Mouse (Mus musculus) heart, embryonic 16.5 days (tissue): ENCODE measurements around the gene Gpr137b. TPM values are rescaled to one million over a fixed set of nuclear protein-coding genes. Genes with fewer than 3 reads are reported as not detected.
"Not testable (repeated sequence)": the region's sequence is repeated elsewhere in the genome, so short reads cannot be mapped to it uniquely, and the experiment has no call there.

Experiments used
- ATAC-seq: fragments of 200-750 bp; cut with Nextera tagmentation; replicated peaks from 2 replicates; pipeline ENCODE4 v1.8.0; 2017; ENCODE audit warnings: moderate number of reproducible peaks; ENCODE audit not compliant: insufficient read depth, low FRiP score; ENCODE audit errors: extremely low read depth
- H3K27ac ChIP-seq: fragments of 300-500 bp; sonication (generic); 2 replicates; pipeline ENCODE4 v1.5.1; 2014; ENCODE audit warnings: mild to moderate bottlenecking, low read length, control low read depth, moderate library complexity
- H3K27me3 ChIP-seq: fragments of 300-500 bp; sonication (generic); 2 replicates; pipeline ENCODE4 v1.6.1; 2014; ENCODE audit warnings: low read length, mixed read lengths; ENCODE audit not compliant: control insufficient read depth, insufficient read depth
- H3K36me3 ChIP-seq: fragments of 300-500 bp; sonication (generic); 2 replicates; pipeline ENCODE4 v1.6.1; 2014; ENCODE audit not compliant: control insufficient read depth, insufficient read depth
- H3K4me1 ChIP-seq: fragments of 300-500 bp; sonication (generic); 2 replicates; pipeline ENCODE4 v1.6.1; 2014; ENCODE audit warnings: low read length, mixed read lengths; ENCODE audit not compliant: control insufficient read depth, insufficient read depth
- H3K4me2 ChIP-seq: fragments of 300-500 bp; sonication (generic); 2 replicates; pipeline ENCODE4 v1.6.1; 2014; ENCODE audit warnings: low read depth, mild to moderate bottlenecking, control low read depth, low read length
- H3K4me3 ChIP-seq: fragments of 300-500 bp; sonication (generic); 2 replicates; pipeline ENCODE4 v1.5.1; 2014; ENCODE audit warnings: mild to moderate bottlenecking, control low read depth, low read length
- H3K9ac ChIP-seq: fragments of 300-500 bp; sonication (generic); 2 replicates; pipeline ENCODE4 v1.6.1; 2014; ENCODE audit warnings: low read length, control low read depth
- H3K9me3 ChIP-seq: fragments of 300-500 bp; sonication (generic); replicated peaks from 2 replicates; pipeline ENCODE4 v1.6.1; 2016; ENCODE audit warnings: low read length; ENCODE audit not compliant: control insufficient read depth
- WGBS: fragments of 180-500 bp; shearing (Covaris S2); extraction: QIAGEN DNeasy Blood & Tissue Kit; methylation state at CpG from one replicate; pipeline ENCODE4 v1.1.7; 2014; 5-methylcytosine and 5-hydroxymethylcytosine counted together
- polyA plus RNA-seq: library from polyadenylated mRNA; unstranded; fragments of >200 nt; fragmentation: Nextera tagmentation; extraction: Ambion mirVana; gene quantifications from 2 replicates; pipeline ENCODE4 v1.2.1, GENCODE M21; 2015

The Gpr137b gene
- 20.4 and 21.4 TPM in 2 replicates for polyA plus RNA-seq

GRCm38 (mm10) chr13:13393228-13394095 is at the start of gene Gpr137b:
Gene Gpr137b, minus strand, starts transcription at chr13:13394014.
- not testable (repeated sequence) for H3K36me3 ChIP-seq, H3K9me3 ChIP-seq, H3K27me3 ChIP-seq, H3K27ac ChIP-seq, H3K4me1 ChIP-seq
- Histone ChIP-seq H3K4me3 (peak within 1 kb of the TSS; percentile 49), H3K9ac (peak within 1 kb of the TSS; percentile 38; the same call in 1 of the 2 replicates), H3K4me2 (peak within 1 kb of the TSS; percentile 67)
- 0% methylated on average over 50 of the region's 78 CpGs for WGBS
- peak; percentile 88 for ATAC-seq

DNA sequence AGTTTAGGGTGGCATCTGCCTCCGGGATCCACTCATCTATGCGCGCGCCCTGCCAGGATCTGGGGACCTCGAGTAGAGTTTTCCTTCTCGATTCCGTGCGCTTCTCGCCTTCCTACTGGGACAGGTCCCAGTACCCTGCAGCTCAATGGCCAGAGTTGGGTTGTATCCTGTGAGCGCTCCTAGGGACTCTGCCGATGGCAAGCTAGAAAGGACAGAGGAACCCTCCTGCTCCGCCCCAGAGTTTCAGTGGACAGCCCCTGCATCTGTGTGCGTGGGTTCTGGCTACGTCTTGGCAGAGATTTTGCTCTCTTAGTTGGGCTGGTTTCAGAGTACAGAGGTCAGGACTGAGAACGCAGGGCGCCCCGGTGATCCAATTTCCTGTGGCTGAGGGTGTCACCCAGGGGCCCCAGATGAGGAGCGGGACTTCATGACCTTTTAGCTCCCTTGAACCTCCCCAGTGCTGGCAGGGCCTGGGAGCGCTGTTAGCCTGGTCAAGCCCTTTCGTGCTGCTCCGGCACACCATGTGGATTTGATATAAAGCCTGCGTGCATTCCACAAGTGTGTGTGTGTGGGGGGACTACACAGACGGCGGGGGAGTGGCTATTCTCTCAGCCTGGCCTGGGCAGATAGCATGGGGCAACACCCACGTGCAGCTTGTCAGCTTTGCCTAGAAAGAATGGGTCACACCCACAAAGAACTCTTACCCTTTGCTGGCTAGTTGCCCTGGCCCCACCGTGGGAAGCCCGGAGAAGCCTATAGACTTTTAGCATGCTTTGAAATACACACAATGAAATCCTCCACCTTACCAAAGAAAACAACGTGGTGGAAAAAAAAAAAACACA is 44.5 kb upstream of the Gpr137b start:
- not testable (repeated sequence) for H3K9ac ChIP-seq, H3K36me3 ChIP-seq, H3K27me3 ChIP-seq, H3K27ac ChIP-seq, H3K9me3 ChIP-seq, H3K4me1 ChIP-seq
- ATAC-seq: peak; percentile 49
- H3K4me3 ChIP-seq: peak overlapping the region; percentile 44
- WGBS: 5% methylated on average over 14 of the region's 28 CpGs
- H3K4me2 ChIP-seq: peak overlapping the region; percentile 51

DNA sequence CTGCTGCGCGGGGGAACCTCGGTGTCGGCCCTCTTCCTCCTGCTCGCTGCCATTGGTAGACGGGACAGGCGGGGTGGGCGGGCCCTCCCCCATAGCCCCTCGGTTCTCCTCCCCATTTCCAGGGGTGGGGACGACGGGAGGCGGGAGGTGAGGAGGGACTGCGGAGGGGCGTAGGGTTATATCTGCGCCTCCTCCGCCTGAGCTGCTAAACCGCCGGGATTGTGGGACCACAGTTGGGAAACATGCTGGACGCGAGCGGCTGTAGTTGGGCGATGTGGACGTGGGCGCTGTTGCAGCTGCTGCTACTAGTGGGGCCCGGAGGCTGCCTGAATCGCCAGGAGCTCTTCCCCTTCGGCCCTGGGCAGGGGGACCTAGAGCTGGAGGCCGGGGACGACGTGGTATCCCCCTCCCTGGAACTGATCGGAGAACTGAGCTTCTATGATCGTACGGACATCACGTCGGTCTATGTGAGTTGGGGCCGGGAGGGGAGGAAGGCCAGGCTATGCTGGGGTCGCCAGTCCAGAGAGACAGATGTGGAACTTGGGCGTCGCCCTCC is 43.7 kb upstream of the Gpr137b start, which contains the start of gene Nid1:
Gene Nid1, plus strand, starts transcription at position 92 of the 556 bp plus-strand sequence.
- WGBS: under 1% methylated on average over 25 of the region's 39 CpGs
- H3K27ac ChIP-seq, H3K9ac ChIP-seq, H3K27me3 ChIP-seq, H3K9me3 ChIP-seq, H3K36me3 ChIP-seq, H3K4me1 ChIP-seq: not testable (repeated sequence)
- Histone ChIP-seq H3K4me2 (peak within 1 kb of the TSS; percentile 51), H3K4me3 (peak within 1 kb of the TSS; percentile 44)
- ATAC-seq: peak; percentile 88

- not testable (repeated sequence) for ATAC-seq, H3K4me2 ChIP-seq, H3K36me3 ChIP-seq, H3K9me3 ChIP-seq, H3K27me3 ChIP-seq, H3K4me3 ChIP-seq, H3K4me1 ChIP-seq, H3K9ac ChIP-seq, H3K27ac ChIP-seq
- 79% methylated on average over 4 of the region's 7 CpGs for WGBS
Observed at GRCm38 (mm10) chr13:13436161-13436560, 42.3 kb upstream of the Gpr137b start.

DNA sequence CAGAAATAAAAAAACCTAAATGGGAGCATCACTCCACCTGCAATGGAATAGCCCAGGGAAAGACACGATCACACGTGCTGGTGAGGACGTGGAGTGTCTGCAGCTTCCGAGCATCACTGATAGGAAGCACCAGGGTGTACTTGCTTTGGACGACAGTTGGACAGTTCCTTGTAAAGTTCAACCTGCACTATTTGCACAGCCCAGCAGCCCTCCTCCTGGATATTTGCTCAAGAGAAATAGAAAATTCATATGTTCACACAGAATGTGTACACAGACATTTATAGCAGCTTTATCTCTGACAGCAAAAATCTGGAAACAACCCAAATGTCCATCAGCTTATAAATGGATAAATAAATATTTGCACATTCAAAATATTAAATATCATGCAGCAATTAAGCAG is 29.5 kb upstream of the Gpr137b start:
- WGBS: 54% methylated on average over 2 of the region's 5 CpGs
- not testable (repeated sequence) for H3K9ac ChIP-seq, H3K36me3 ChIP-seq, H3K27ac ChIP-seq, H3K4me3 ChIP-seq, H3K9me3 ChIP-seq, H3K4me1 ChIP-seq, H3K27me3 ChIP-seq, H3K4me2 ChIP-seq, ATAC-seq

DNA sequence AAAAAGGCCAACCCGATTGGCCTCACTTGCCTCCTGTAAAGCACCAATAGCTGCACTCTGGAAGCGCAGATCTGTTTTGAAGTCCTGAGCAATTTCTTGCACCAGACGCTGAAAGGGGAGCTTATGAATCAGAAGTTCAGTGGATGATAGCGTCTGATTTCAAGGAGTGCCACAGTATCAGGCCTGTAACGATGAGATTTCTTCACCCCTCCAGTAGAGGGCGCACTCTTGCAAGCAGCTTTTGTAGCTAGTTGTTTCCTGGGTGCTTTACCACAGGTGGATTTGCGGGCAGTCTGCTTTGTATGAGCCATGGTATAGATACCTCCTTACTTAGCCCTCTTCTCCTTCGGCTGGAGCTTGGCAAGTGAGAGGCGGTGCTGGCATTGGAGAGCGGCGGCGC is 25.0 kb upstream of the Gpr137b start:
- not testable (repeated sequence) for H3K4me1 ChIP-seq, ATAC-seq, H3K36me3 ChIP-seq, H3K9ac ChIP-seq, H3K27ac ChIP-seq, H3K9me3 ChIP-seq, H3K4me2 ChIP-seq, H3K27me3 ChIP-seq, H3K4me3 ChIP-seq
- 85% methylated on average over 6 of the region's 12 CpGs for WGBS

DNA sequence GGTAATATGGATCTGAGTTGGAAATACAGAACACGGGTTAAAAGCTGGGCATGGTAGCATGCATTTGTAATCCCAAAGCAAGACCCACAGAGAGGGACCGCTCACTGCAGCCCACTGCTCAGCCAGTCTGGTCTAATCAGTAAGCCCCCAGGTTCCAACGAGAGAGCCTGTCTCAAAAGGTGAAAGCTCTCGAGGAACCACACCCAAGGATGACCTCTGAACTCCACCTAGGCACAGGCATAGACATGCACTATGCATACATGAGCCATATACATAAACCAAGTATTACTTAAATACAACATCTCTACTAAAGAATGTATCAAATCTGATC is 22.2 kb upstream of the Gpr137b start:
- 57% methylated on average over 1 of the region's 4 CpGs for WGBS
- not testable (repeated sequence) for H3K9ac ChIP-seq, H3K4me3 ChIP-seq, H3K4me1 ChIP-seq, H3K27ac ChIP-seq, H3K9me3 ChIP-seq, H3K36me3 ChIP-seq, H3K27me3 ChIP-seq, H3K4me2 ChIP-seq, ATAC-seq

- H3K4me1 ChIP-seq, H3K27ac ChIP-seq, ATAC-seq, H3K27me3 ChIP-seq, H3K36me3 ChIP-seq, H3K9ac ChIP-seq, H3K9me3 ChIP-seq: not testable (repeated sequence)
- Histone ChIP-seq H3K4me3 (0 out of 2 replicates have a peak overlapping the region, but pooled peaks have one; percentile 22), H3K4me2 (peak overlapping the region; percentile 54)
- 32% methylated on average over 23 of the region's 23 CpGs for WGBS
Observed at GRCm38 (mm10) chr13:13415120-13416006, 21.5 kb upstream of the Gpr137b start.
